Mouse (Mus musculus): Measurements from ENCODE around the gene Fcrla. TPM values are rescaled to one million over a fixed set of nuclear protein-coding genes. Genes with fewer than 3 reads are reported as not detected.

Gene Fcrla
- polyA plus RNA-seq, 1 experiment: not detected

- Histone ChIP-seq H3K4me1 (ENCODE audit: control insufficient read depth, insufficient read depth, low read length) (no peaks in the 10 kb centered on the region), H3K27ac (ENCODE audit: insufficient read depth, low read length) (no peak overlapping the region), H3K4me3 (ENCODE audit: low read depth, low read length) (no peak overlapping the region), H3K36me3 (ENCODE audit: control insufficient read depth, insufficient read depth, low read length, poor library complexity, severe bottlenecking) (no peaks in the 10 kb centered on the region), H3K9ac (ENCODE audit: low read depth, poor library complexity, severe bottlenecking) (no peak overlapping the region), H3K27me3 (ENCODE audit: control insufficient read depth, insufficient read depth, low read length, poor library complexity, severe bottlenecking) (no peaks in the 10 kb centered on the region), H3K9me3 (replicated peaks; ENCODE audit: control insufficient read depth, insufficient read depth, low read length, poor library complexity, severe bottlenecking) (no peaks in the 10 kb centered on the region)
- TF ChIP-seq EP300 (IDR thresholded peaks at IDR 0.05; ENCODE audit: insufficient read depth, low read depth, low read length): no peak
- no peak for TF ChIP-seq POLR2A (IDR thresholded peaks at IDR 0.05; ENCODE audit: insufficient read depth, low read length)
- no peak for TF ChIP-seq CTCF (IDR thresholded peaks at IDR 0.05; ENCODE audit: low read depth, low read length)
Observed at GRCm38 (mm10) chr1:170972936-170973335, 45.6 kb upstream of the Fcrla start.

DNA sequence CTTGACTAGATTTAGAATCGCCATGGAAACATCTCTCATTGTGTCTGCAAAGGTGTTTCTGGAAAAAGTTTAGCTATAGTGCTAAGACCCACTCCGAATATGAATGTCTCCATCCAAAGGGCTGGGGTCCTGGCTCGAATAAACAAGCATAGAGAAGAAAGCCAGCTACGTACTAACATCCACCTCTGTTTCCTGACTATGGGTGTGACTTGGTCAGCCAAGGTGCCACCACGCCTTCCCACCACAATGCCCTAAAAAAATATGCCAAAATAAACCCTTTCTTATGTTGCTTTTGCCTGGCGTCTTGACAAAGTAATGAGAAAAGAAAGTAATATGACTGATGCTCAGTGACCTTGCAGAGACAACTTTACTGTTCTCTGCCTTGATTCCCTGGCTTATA, 45.1 kb upstream of the Fcrla start:
- Histone ChIP-seq H3K9me3 (replicated peaks; ENCODE audit: control insufficient read depth, insufficient read depth, low read length, poor library complexity, severe bottlenecking) (no peaks in the 10 kb centered on the region), H3K4me3 (ENCODE audit: low read depth, low read length) (no peak overlapping the region), H3K27ac (ENCODE audit: insufficient read depth, low read length) (no peak overlapping the region), H3K9ac (ENCODE audit: low read depth, poor library complexity, severe bottlenecking) (no peak overlapping the region), H3K36me3 (ENCODE audit: control insufficient read depth, insufficient read depth, low read length, poor library complexity, severe bottlenecking) (no peaks in the 10 kb centered on the region), H3K4me1 (ENCODE audit: control insufficient read depth, insufficient read depth, low read length) (no peaks in the 10 kb centered on the region), H3K27me3 (ENCODE audit: control insufficient read depth, insufficient read depth, low read length, poor library complexity, severe bottlenecking) (no peaks in the 10 kb centered on the region)
- TF ChIP-seq EP300 (IDR thresholded peaks at IDR 0.05; ENCODE audit: insufficient read depth, low read depth, low read length): no peak
- no peak for TF ChIP-seq POLR2A (IDR thresholded peaks at IDR 0.05; ENCODE audit: insufficient read depth, low read length)
- TF ChIP-seq CTCF (IDR thresholded peaks at IDR 0.05; ENCODE audit: low read depth, low read length): no peak

- Histone ChIP-seq H3K9ac (ENCODE audit: low read depth, poor library complexity, severe bottlenecking) (no peak overlapping the region), H3K4me3 (ENCODE audit: low read depth, low read length) (no peak overlapping the region), H3K9me3 (replicated peaks; ENCODE audit: control insufficient read depth, insufficient read depth, low read length, poor library complexity, severe bottlenecking) (no peaks in the 10 kb centered on the region), H3K36me3 (ENCODE audit: control insufficient read depth, insufficient read depth, low read length, poor library complexity, severe bottlenecking) (no peaks in the 10 kb centered on the region), H3K27ac (ENCODE audit: insufficient read depth, low read length) (no peak overlapping the region), H3K4me1 (ENCODE audit: control insufficient read depth, insufficient read depth, low read length) (no peaks in the 10 kb centered on the region), H3K27me3 (ENCODE audit: control insufficient read depth, insufficient read depth, low read length, poor library complexity, severe bottlenecking) (no peaks in the 10 kb centered on the region)
- TF ChIP-seq POLR2A (IDR thresholded peaks at IDR 0.05; ENCODE audit: insufficient read depth, low read length) (no peak), CTCF (IDR thresholded peaks at IDR 0.05; ENCODE audit: low read depth, low read length) (no peak), EP300 (IDR thresholded peaks at IDR 0.05; ENCODE audit: insufficient read depth, low read depth, low read length) (no peak)
Observed at GRCm38 (mm10) chr1:170968576-170968975, 41.2 kb upstream of the Fcrla start.

GRCm38 (mm10) chr1:170967581-170967980, 40.2 kb upstream of the Fcrla start:
- no peaks in the 10 kb centered on the region for H3K4me1 ChIP-seq (ENCODE audit: control insufficient read depth, insufficient read depth, low read length)
- H3K27me3 ChIP-seq (ENCODE audit: control insufficient read depth, insufficient read depth, low read length, poor library complexity, severe bottlenecking): no peaks in the 10 kb centered on the region
- H3K36me3 ChIP-seq (ENCODE audit: control insufficient read depth, insufficient read depth, low read length, poor library complexity, severe bottlenecking): no peaks in the 10 kb centered on the region
- H3K27ac ChIP-seq (ENCODE audit: insufficient read depth, low read length): no peak overlapping the region
- no peaks in the 10 kb centered on the region for H3K9me3 ChIP-seq (replicated peaks; ENCODE audit: control insufficient read depth, insufficient read depth, low read length, poor library complexity, severe bottlenecking)
- TF ChIP-seq EP300 (IDR thresholded peaks at IDR 0.05; ENCODE audit: insufficient read depth, low read depth, low read length) (no peak), CTCF (IDR thresholded peaks at IDR 0.05; ENCODE audit: low read depth, low read length) (no peak), POLR2A (IDR thresholded peaks at IDR 0.05; ENCODE audit: insufficient read depth, low read length) (no peak)
- H3K4me3 ChIP-seq (ENCODE audit: low read depth, low read length): no peak overlapping the region
- H3K9ac ChIP-seq (ENCODE audit: low read depth, poor library complexity, severe bottlenecking): no peak overlapping the region

GRCm38 (mm10) chr1:170963087-170963486, 35.7 kb upstream of the Fcrla start:
- no peaks in the 10 kb centered on the region for H3K9me3 ChIP-seq (replicated peaks; ENCODE audit: control insufficient read depth, insufficient read depth, low read length, poor library complexity, severe bottlenecking)
- no peak overlapping the region for H3K9ac ChIP-seq (ENCODE audit: low read depth, poor library complexity, severe bottlenecking)
- no peak for TF ChIP-seq EP300 (IDR thresholded peaks at IDR 0.05; ENCODE audit: insufficient read depth, low read depth, low read length)
- no peak for TF ChIP-seq CTCF (IDR thresholded peaks at IDR 0.05; ENCODE audit: low read depth, low read length)
- TF ChIP-seq POLR2A (IDR thresholded peaks at IDR 0.05; ENCODE audit: insufficient read depth, low read length): no peak
- H3K27ac ChIP-seq (ENCODE audit: insufficient read depth, low read length): no peak overlapping the region
- no peaks in the 10 kb centered on the region for H3K27me3 ChIP-seq (ENCODE audit: control insufficient read depth, insufficient read depth, low read length, poor library complexity, severe bottlenecking)
- H3K4me1 ChIP-seq (ENCODE audit: control insufficient read depth, insufficient read depth, low read length): no peaks in the 10 kb centered on the region
- H3K4me3 ChIP-seq (ENCODE audit: low read depth, low read length): no peak overlapping the region
- no peaks in the 10 kb centered on the region for H3K36me3 ChIP-seq (ENCODE audit: control insufficient read depth, insufficient read depth, low read length, poor library complexity, severe bottlenecking)

DNA sequence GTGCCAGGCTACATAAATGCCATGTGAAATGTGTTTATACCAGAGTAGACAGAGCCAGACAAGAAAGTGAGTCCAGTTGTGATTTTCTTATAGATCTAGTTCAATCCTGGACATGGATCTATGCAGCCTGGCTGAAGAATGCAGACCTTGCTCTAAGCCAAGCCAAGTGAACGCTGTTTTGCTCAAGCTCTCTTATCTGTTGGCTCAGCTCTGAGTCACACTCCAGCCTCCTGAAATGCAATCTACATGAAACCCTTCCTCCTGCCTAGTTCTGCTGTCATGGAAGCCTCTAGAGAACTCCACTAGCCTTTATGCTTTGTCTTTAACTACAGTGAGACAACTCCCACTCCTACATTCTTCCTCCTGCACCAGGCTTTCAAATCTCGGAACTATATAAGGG, 34.9 kb upstream of the Fcrla start:
- H3K9ac ChIP-seq (ENCODE audit: low read depth, poor library complexity, severe bottlenecking): no peak overlapping the region
- no peak overlapping the region for H3K27ac ChIP-seq (ENCODE audit: insufficient read depth, low read length)
- TF ChIP-seq CTCF (IDR thresholded peaks at IDR 0.05; ENCODE audit: low read depth, low read length) (no peak), POLR2A (IDR thresholded peaks at IDR 0.05; ENCODE audit: insufficient read depth, low read length) (no peak), EP300 (IDR thresholded peaks at IDR 0.05; ENCODE audit: insufficient read depth, low read depth, low read length) (no peak)
- H3K4me1 ChIP-seq (ENCODE audit: control insufficient read depth, insufficient read depth, low read length): no peaks in the 10 kb centered on the region
- no peaks in the 10 kb centered on the region for H3K9me3 ChIP-seq (replicated peaks; ENCODE audit: control insufficient read depth, insufficient read depth, low read length, poor library complexity, severe bottlenecking)
- no peak overlapping the region for H3K4me3 ChIP-seq (ENCODE audit: low read depth, low read length)
- H3K27me3 ChIP-seq (ENCODE audit: control insufficient read depth, insufficient read depth, low read length, poor library complexity, severe bottlenecking): no peaks in the 10 kb centered on the region
- no peaks in the 10 kb centered on the region for H3K36me3 ChIP-seq (ENCODE audit: control insufficient read depth, insufficient read depth, low read length, poor library complexity, severe bottlenecking)
